Mouse (Mus musculus): ENCODE measurements around the gene Slc44a5.
"Not testable (repeated sequence)": the region's sequence is repeated elsewhere in the genome, so short reads cannot be mapped to it uniquely, and the experiment has no call there.

Gene Slc44a5

DNA sequence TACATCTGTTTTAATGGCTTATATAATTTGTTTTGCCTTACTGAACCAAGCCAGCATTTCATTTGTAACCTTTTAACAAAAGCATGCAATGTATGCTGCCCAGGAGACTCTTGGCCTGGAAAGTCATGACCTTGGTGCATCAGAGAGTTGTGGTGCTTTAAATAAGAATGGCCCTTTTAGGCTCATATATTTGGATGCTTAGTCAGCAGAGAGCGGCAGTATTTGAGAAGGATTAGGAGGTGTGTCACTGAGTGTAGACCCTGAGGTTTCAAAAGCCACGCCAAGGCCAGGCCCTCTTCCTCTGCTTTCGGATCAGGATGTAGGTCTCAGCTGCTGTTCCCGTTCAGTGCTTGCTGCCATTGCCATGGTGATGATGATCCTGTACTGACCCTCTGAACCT, 3.8 kb upstream of the Slc44a5 start:
- no peak for DNase-seq (ENCODE audit: low spot score in 2 of 2)

DNA sequence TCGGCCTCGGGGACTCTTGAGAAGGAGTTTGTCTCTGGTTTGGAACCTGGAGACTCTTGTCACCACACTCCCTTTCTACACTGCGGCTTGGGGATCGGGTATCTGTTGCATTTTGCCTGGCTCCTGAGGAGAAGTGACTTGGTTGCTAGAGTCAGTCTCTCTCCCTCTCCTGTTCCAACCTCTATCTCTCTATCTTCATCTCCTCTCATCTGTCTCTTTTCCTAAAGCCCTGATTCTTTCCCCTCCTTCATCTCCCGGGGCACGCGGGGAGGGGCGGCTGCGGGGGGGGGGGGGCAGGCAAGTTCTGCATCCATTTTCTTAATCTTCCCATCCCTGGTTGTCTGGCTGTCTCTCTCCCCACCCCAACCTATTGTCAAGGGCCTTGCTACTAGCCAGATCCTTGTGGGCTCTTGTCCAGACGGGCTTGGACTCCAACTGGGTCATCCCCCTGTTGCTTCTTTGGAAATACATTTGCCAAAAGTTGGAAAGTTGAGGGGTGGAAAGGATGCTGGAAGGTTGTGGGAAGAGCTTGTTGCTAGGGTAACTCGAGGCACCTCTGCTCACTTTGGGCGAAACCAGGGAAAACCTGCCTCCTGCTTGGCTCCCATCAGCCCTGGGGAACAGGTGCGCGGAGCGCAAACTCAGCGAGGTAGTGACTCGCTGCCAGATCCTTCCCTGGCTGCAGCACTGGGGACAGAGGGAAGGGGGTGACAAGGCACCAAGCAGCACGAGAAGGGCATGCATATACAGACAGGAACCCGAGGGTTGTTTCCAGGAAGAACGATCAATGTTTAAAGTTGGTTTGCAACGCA, 919 bp downstream of the Slc44a5 start:
- no peak for DNase-seq (ENCODE audit: low spot score in 2 of 2)

DNA sequence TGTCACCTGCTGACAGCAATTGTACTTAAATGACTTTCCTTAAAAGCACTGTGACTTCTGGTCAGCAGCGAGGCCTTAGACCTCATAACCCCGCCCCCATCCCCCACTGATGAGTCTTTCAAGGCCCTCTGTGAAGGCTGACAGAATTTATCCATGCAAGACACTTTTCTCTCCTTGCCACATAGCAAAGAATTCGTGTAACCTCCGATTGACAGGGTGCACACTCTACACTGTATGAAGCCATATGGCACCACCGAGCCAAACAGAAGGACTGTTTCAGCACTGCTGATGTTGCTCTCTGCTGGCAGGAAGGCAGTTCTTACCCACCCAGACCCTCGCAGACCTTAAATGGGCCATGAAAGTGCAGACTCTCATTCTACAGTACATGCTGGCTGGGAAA, 1.8 kb downstream of the Slc44a5 start:
- DNase-seq (ENCODE audit: low spot score in 2 of 2), result no peak

DNA sequence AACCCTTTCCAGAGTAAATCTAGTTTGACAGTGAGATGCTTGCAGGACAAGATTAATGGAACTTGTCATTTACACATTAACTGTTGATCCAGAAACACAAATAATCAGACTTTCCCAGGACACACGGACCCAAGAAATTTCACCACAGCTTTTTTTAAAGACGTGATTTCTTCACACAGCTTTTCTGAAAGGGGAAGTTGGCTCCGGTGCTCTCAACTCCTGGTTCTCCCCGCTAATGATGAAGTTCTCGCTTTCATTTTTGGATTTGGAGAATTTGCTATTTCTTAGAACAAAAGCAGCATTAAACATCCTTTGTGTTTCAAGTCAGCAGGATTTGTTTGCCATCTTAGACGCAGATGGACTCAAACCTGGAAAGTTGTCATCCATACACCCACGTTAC, 2.6 kb downstream of the Slc44a5 start:
- DNase-seq (ENCODE audit: low spot score in 2 of 2), result no peak

DNA sequence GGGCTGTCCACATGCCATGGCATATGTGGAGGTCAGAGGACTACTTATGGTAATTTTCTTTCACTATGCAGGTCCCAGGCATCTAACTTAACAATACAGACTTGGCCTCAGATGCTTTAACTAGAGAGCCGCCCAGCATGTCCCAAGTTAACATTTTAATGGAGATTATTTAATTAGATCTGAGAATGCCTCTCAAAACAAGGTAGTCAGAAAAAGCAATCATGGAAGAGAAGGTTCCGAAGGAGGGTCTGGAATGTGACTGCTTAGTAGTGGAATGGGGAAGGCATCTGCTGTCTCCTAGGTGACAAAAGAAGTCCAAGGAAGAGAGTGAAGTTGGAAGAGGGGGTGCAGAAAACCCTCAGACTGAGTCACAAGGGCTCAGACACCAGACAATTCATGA, 7.4 kb downstream of the Slc44a5 start:
- DNase-seq (ENCODE audit: low spot score in 2 of 2), result no peak

DNA sequence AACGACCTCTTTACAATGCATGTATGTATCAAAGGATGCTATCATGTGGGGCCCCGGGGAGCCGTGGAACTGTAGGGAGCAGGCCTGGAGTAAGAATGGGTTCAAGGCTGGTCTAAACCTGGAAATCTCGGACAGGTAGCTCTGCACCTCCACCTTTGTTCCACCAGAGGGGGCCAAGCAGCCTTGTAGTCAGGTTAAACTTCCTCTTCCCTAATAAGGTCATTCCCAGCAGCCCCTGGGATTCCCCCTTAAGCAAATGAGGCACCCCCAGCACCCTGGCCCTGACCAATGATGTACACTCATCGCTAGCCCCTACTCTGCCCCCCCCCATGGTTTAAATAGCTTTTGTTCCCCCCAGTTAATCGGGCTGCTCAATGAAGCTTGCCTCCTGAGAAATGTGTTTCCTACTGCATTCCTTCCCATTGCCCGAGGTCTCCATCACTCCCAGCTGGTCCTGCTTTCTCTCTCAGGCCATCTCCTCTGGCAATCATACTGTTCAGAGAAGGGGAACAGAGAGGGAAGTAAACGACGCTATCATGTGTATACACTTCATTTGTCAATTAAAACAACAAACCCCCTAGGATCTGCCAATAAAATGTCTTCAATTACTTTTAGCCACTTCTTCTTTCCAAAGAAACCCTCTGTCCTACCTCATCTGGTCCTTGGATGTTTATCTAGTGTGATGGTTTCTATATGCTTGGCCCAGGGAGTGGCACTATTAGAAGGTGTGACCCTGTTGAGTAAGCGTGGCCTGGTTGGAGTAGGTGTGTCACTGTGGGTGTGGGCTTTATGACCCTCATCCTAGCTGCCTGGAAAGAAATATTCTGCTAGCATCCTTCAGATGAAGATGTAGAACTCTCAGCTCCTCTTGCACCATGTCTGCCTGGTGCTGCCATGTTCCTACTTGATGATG, 11.4 kb downstream of the Slc44a5 start:
- DNase-seq (ENCODE audit: low spot score in 2 of 2), result no peak

DNA sequence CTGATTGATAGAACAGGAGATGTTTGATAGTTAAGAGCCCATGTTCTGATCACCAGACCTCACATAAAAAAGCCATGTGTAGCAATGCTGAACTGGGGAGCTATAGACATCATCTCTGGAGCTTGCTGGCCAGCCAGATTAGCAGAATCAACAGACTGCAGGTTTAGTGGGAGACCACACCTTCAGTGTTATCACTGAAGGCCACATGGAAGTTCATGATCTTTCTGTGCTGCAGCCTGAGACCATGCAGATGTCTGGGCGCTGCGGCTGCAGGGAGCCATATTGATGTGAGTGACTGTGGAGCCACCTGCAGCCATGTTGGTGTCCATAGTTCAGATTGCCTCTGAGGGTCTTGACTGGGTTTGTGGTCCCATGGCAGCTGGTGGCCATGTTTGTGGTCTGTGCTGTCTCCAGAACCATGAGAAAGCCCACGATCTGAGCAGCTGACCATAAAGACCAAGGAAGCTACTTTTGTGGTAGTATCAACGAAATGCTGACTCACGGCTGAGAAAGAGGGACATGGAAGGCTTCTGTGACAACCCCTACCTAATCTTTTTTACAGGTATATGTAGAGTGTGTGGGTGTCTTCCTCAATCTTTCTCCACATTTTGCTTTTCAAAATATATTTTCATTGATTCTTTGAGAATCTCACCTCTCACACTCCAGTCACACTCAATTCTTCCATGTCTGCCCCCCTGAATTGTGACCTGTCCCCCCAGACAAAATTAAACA, 26.7 kb downstream of the Slc44a5 start:
- no peak for DNase-seq (ENCODE audit: low spot score in 2 of 2)

DNA sequence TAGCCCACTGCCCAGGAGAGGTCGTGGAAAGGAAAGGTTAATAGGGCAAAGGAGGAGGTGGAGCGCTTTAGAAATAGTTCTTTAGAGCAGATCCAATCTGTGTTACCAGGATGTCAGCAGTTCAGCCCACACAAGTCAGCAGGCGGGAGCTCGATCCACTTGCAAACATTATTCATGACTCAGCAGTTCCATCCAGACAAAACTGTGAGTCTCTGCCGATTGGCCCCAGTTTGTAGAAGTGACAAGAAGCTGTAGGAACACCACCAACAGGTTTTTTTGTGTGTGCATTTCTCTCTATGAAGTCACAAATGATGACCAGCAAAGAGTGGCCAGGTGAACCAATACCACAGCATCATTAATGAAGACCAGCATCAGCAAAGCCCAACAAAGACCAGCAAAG, 28.1 kb downstream of the Slc44a5 start:
- DNase-seq (ENCODE audit: low spot score in 2 of 2), result no peak

DNA sequence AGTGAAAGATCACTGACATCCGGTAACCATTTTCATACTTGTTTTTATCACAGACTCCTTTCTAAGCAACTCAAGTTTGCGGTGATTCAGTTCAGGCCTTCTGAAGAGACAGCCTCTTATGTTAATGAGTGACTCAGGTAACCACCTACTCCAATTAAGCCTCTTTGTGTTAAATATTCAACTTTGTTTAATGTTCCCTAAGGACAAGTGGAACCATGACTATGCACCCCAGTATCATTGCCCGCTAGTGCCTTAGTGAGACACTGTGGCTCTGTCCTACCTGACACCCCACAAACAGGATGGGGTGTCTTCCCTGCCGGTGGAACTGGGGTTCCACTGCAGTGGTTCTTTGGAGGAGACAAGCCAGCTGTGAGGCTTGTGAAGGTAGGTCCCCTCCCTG, 73.6 kb downstream of the Slc44a5 start:
- no peak for DNase-seq (ENCODE audit: low spot score in 2 of 2)

DNA sequence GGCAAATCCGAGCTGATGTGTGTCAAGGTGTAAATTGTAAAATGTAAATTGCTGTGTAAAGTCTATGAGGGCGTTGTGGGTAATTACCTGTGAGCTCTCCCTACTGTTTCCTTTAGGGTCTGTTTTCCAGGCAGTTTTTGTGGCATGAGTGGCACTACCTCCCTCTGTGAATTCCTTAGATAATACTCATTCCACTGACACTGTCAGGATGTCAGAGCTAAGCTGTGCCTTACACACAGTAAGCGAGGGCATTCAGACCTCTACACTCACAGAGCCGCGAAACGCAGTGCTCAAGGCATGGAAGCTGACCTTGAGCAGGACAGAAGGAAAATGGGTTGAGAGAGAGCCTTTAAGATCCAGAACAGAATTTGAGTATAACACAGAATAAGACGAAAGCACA, 80.1 kb downstream of the Slc44a5 start:
- no peak for DNase-seq (ENCODE audit: low spot score in 2 of 2)

DNA sequence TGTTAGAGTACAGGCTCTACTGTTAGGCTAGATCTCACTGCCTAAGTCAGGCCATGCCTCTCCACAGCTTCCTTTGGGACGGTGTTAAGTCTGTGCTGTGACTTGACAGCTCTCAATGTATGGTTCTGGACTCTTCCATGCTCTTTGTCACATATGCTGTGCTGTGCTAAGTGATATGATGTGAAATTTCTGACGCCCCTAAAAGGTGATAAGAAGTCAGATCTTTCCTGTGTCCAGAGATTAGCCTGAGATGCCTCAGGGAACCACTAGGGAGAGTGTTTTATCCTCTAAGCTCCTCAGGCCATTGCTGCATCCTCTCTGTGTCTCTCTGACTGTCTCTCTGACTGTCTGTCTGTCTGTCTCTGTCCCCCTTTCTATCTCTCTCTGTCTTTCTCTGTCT, 84.2 kb downstream of the Slc44a5 start:
- DNase-seq (ENCODE audit: low spot score in 2 of 2), result no peak

DNA sequence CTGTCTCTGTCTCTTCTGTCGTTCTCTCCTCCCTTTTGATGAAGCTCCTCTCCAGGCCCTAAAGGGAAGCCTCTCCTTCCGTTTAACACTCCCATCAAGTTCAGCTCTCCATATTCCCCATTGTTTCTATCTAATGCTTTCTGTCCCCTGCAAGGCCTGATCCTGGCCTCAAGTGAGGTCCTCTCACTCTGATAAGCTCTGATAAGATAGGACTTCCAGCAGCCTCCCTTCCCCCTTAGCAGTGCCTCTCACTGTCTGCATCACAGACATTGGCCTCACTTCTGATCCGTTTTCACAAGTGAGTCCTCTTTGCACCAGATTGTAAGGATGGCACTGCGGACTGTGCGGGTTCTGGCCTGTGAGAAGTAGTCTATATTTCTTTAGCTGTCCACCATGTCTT, 85.0 kb downstream of the Slc44a5 start:
- no peak for DNase-seq (ENCODE audit: low spot score in 2 of 2)

DNA sequence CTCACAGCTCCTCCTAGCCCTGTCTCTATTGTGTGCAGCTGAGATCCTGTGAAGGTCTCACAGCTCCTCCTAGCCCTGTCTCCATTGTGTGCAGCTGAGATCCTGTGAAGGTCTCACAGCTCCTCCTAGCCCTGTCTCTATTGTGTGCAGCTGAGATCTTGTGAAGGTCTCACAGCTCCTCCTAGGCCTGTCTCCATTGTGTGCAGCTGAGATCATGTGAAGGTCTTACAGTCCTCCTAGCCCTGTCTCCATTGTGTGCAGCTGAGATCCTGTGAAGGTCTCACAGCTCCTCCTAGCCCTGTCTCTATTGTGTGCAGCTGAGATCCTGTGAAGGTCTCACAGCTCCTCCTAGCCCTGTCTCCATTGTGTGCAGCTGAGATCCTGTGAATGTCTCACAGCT, 98.8 kb downstream of the Slc44a5 start:
- not testable (repeated sequence) for DNase-seq (ENCODE audit: low spot score in 2 of 2)

DNA sequence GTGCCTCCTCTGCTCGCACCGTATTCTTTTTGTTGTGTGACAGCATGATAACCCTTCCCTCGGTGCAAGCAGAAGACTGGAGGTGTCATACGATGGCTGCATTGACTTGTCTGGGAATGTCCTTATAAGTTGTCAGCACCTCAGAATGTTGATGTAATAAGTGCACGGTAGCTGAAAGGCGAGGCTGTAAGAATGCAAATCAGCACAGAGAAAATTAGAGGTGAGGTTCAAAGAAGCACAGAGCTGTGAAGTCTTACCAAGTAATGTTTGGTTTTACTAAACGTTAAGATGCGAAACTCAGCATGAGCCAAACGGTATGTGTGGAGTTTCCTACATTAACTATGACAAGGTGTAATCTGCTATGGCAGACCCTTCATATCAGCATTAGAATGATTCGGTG, 102.5 kb downstream of the Slc44a5 start:
- no peak for DNase-seq (ENCODE audit: low spot score in 2 of 2)

DNA sequence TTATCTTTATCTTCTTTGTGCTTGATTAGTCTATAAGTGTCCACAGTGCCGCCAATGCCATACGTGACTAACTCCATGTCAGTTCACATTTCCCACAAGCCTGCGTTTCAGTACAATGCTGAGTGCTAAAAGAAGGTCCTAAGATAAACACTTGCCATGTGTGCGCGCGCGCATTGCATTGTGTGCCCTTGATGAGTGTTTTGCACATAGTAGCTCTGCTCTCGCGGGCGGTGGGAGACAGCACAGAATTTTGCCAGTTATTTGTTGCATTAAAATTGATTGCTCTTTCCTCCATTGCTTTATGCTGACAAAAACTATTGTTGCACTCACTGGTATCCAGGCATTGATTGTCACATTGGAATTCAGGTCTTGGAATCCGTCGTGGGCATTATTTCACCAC, 108.5 kb downstream of the Slc44a5 start:
- no peak for DNase-seq (ENCODE audit: low spot score in 2 of 2)

DNA sequence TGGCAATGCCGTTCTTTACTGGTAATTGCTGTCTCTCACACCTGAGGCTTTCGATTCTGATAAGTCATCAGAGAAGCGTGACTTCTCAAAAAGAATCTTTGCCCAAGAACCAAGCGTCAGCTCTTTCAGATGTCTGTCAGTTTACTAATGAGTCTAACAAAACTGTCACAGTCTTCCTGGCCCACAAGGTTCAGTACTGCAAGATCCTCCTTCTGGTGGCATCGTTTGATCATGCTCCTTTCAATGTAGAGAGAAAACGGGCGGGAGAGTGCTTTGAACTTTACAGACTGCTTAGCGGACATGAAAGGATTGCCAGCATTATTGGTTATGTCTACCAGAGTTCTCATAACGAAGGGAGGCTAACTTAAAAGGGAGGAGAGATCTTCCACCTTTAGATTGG, 109.0 kb downstream of the Slc44a5 start:
- DNase-seq (ENCODE audit: low spot score in 2 of 2), result no peak

DNA sequence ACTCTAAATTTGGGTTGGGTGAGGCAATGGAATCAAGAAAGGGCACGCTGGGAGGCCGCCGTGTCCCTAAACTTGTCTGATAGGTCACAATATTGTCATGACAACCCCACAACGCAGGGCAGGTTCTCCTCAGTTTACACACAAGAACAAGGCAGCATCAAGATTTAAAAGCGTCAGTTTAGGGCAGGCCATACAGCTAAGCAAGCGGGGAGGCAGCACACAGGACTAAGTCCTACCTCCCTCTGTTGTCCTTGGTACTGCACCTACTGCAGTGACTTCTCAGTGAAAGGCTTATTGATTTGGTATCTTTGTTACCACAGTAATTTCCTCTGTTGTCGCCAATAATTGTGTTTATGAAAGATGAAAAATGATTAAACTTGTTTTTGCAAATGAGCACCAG, 109.7 kb downstream of the Slc44a5 start:
- no peak for DNase-seq (ENCODE audit: low spot score in 2 of 2)

DNA sequence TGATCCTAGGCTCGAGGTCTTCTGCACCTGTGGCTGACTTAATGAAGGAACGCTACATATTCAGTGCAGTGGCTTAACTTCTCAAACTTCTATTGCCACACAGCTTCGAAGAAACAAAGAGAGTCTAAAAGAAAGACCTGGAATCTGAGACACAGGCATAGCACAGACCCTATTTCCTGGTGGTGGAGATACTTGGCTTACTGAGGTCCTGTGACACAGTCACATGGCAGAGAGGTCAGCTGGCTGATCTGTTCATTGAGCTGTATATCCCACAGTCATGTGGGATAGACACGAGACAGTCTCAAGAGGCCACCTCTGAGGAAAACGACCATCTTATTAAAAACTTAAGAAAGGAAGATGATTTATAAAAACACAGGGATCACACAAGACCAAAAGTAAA, 116.8 kb downstream of the Slc44a5 start:
- no peak for DNase-seq (ENCODE audit: low spot score in 2 of 2)

DNA sequence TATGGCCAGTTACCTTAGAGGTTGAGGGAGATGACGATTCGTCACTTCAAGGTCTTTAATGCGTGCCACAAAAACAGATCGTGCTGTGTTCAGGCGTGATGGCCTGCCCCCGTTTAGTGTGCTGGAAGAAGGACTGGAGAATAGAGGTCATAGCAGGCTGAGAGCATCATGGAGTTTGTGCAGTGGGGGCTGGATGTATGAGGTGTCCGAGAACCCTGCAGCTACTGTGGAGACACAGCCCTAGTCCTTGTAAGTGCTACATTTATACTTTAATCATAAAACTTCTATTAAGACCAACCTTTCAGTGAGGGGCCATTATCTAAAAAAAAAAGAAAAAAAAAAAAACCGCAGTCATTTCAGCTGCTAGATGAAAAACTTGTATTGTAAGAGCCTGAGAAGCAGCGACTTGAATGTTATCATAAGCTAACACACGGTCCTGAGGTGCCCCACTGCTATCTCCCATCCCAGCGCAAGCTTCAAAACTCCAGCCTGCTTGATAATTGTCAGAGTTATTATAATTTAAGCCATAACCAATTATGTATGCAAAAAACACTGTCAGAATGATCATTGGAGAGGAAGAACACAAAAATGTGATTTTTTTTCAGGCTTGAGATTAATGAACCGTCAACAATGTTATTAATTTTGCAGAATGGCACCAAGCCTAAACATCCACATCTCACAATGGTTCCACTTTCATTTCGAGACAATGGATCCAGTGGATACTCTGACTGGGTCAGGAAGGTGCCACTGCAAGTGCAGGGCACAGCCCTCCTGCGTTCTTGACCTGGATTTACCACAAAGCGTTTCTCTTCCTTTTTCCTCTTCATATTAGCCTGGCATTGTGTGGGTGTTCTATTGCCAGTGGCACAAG, 118.5 kb downstream of the Slc44a5 start:
- no peak for DNase-seq (ENCODE audit: low spot score in 2 of 2)

DNA sequence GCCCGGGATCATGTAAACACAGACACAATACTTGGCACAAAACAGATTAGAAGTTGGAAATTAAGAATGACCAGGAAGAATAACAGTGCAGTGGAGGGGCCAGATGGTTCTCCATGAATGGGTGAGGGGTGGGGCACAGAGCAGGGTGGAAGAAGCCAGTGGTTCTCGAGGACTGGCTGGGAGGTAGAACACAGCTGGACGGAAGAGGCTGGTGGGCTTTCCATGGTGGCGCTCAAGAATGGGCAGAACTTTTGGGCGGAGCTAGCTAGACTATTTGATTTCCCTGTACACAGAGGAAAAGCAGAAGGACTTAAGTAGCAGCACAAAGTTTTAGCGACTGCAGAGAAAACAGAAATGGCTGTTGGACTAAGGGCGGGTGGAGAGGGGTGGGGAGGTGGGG, 119.2 kb downstream of the Slc44a5 start:
- DNase-seq (ENCODE audit: low spot score in 2 of 2), result no peak

DNA sequence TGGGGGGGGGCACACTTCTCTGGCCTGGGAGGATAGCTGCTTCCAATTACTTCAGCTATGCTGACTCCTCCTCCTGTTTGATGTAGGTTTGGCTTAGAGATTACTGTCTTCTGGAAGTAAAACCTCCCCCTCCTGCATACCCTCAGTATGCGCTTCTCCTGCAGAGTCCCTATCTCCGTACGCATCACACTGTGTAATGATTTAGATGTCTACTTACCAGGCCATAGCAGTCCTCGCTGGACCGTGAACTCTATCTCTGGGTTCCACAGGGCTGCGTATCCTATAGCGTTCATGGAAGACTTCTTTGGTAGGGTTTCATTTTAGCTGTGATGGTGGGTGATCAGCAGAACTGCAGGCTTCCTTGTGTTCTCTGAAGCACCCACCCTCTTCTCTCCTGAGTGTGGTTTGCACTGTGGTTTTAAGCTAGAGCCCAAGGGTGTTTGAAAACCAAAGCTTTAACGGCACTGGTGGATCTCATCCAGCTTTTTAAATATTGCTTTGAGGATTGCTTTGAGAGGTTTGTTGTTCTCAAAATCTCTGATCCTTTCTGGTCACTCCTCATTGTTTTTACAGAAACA, 120.6 kb downstream of the Slc44a5 start:
- no peak for DNase-seq (ENCODE audit: low spot score in 2 of 2)

All from spleen, postnatal 14 days (tissue).